Mouse (Mus musculus): Measurements from ENCODE around the gene Aurkaip1.

- TF ChIP-seq CTCF (IDR thresholded peaks at IDR 0.05; ENCODE audit: borderline replicate concordance, insufficient read depth, low read depth, low read length) (no peak), POLR2A (IDR thresholded peaks at IDR 0.05; ENCODE audit: borderline replicate concordance, insufficient read depth, low read length) (no peak)
Observed at GRCm38 (mm10) chr4:155791240-155791933, 39.7 kb upstream of the Aurkaip1 start.
